9 mouse cellular contexts compared by ENCODE assay signal in genomic region chr2:120128611-120129051, GRCm38 (mm10). TPM values are rescaled to one million over a fixed set of nuclear protein-coding genes. Genes with fewer than 3 reads are reported as not detected.
DNase-seq lines count a peak whose midpoint lies in the region; ATAC-seq and TF ChIP-seq lines count a peak whose summit lies in the region.
"Had no signal": no experiment of that assay in that cellular context is flagged by ENCODE, and none has a peak within 500 bp of the region (broad histone marks: within the 10 kb centered on the region; RNA-seq: fewer than 3 reads in every experiment).

No protein-coding gene starts in this region.

- WGBS in kidney, postnatal 0 days, result 44% methylated on average over 1 of the region's 1 CpGs

- H3K4me1 ChIP-seq in embryonic fibroblast, embryonic 13.5 days (ENCODE audit: control insufficient read depth, insufficient read depth, low read length), result peaks cover 29% of the 10 kb centered on the region
- H3K4me1 ChIP-seq in kidney, postnatal 0 days (replicated peaks; ENCODE audit: insufficient read depth, low read length), result peaks cover 21% of the 10 kb centered on the region
- H3K4me1 ChIP-seq: hindbrain, embryonic 15.5 days had no signal

- 0 out of 2 replicates have a peak overlapping the region, but pooled peaks have one; percentile 14 for H3K9ac ChIP-seq in kidney, postnatal 0 days (ENCODE audit: low read depth, low read length)
- H3K9ac ChIP-seq: hindbrain, embryonic 15.5 days had no signal

- TF ChIP-seq CTCF in gastrocnemius, adult 2 months (IDR thresholded peaks at IDR 0.05), result no peak
- TF ChIP-seq CTCF in embryonic fibroblast, embryonic 13.5 days (IDR thresholded peaks at IDR 0.05; ENCODE audit: borderline replicate concordance, insufficient read depth, low read length), result no peak
- no peak for TF ChIP-seq CTCF in kidney, postnatal 0 days (IDR thresholded peaks at IDR 0.05; ENCODE audit: low read depth)

- H3K27ac ChIP-seq in gastrocnemius, adult 2 months, result peak overlapping the region; percentile 81
- peak overlapping the region; percentile 86 for H3K27ac ChIP-seq in embryonic fibroblast, embryonic 13.5 days (ENCODE audit: insufficient read depth, low read length)
- H3K27ac ChIP-seq in kidney, postnatal 0 days, result peak overlapping the region; percentile 74
- H3K27ac ChIP-seq: hindbrain, embryonic 15.5 days had no signal

- no peak for TF ChIP-seq POLR2A in embryonic fibroblast, embryonic 13.5 days (IDR thresholded peaks at IDR 0.05; ENCODE audit: low read depth, low read length)

- no peak overlapping the region for H3K4me3 ChIP-seq in gastrocnemius, adult 2 months
- no peak overlapping the region for H3K4me3 ChIP-seq in embryonic fibroblast, embryonic 13.5 days (ENCODE audit: insufficient read depth, low read length)
- H3K4me3 ChIP-seq in kidney, postnatal 0 days (replicated peaks; ENCODE audit: low read depth, low read length), result no peak overlapping the region
- H3K4me3 ChIP-seq: hindbrain, embryonic 15.5 days had no signal

- no peak overlapping the region for H3K4me2 ChIP-seq in kidney, postnatal 0 days (ENCODE audit: low read length)
- H3K4me2 ChIP-seq: hindbrain, embryonic 15.5 days had no signal

- intact Hi-C loops in gastrocnemius, adult 2 months (cut with DNase I), result no loop called here

- H3K36me3 ChIP-seq in kidney, postnatal 0 days (ENCODE audit: insufficient read depth, low read length), result no peaks in the 10 kb centered on the region
- H3K36me3 ChIP-seq: hindbrain, embryonic 15.5 days had no signal

- no peaks in the 10 kb centered on the region for H3K27me3 ChIP-seq in kidney, postnatal 0 days (ENCODE audit: insufficient read depth, low read length)
- H3K27me3 ChIP-seq: hindbrain, embryonic 15.5 days had no signal

- no peaks in the 10 kb centered on the region for H3K9me3 ChIP-seq in kidney, postnatal 0 days (replicated peaks; ENCODE audit: low read length)
- H3K9me3 ChIP-seq: hindbrain, embryonic 15.5 days had no signal

- no peak for ATAC-seq in kidney, postnatal 0 days (replicated peaks; ENCODE audit: low FRiP score, low read depth)

- no peak for DNase-seq in gastrocnemius, adult 2 months
- DNase-seq in gastrocnemius, postnatal 4 days (ENCODE audit: low spot score in 2 of 2), result no peak
- peak; percentile 76 for DNase-seq in kidney, postnatal 0 days (ENCODE audit: low spot score)
- DNase-seq in mesoderm, embryonic 11.5 days (ENCODE audit: low read depth, low spot score), result peak; percentile 25
- no peak for DNase-seq in c-Kit-positive CD71-positive TER-119-positive erythroid progenitor cells, embryonic 14.5 days (ENCODE audit: low spot score)
- DNase-seq in right cerebral cortex, postnatal 36 days (ENCODE audit: low spot score in 2 of 2), result no peak
- no peak for DNase-seq in cerebellum, postnatal 10 days

RNA-seq across cellular contexts. Expression of gene Ehd4, which starts 25.8 kb away (rescaled TPM):
- 10 to 100 TPM; 19.5 to 31.7 TPM for total RNA-seq in gastrocnemius, adult 2 months (2021)
- total RNA-seq in gastrocnemius, postnatal 4 days (2021), result 100 to 1,000 TPM; 166 to 179 TPM
- 19.5 and 22.9 TPM in 2 replicates for polyA plus RNA-seq in embryonic fibroblast, embryonic 13.5 days (2011; ENCODE audit: insufficient read length, low read depth, missing spikeins)
- polyA plus RNA-seq in kidney, postnatal 0 days (2015; fragmentation: Nextera tagmentation; extraction: Ambion mirVana), result 67.6 and 79.3 TPM in 2 replicates

Comparison
In these comparisons a context has a peak if more than half of its experiments do, and no peak if none do; other contexts are left out.
1. RNA of gene Ehd4, which starts 25.8 kb away (total RNA-seq): 166 to 179 TPM in gastrocnemius, postnatal 4 days; 19.5 to 31.7 TPM in gastrocnemius, adult 2 months; every median in the first group is over 4 times any median in the second.
2. DNase-seq: peak in kidney, postnatal 0 days (single experiment) and mesoderm, embryonic 11.5 days (single experiment); none in gastrocnemius, adult 2 months (single experiment), gastrocnemius, postnatal 4 days (0 of 2), c-Kit-positive CD71-positive TER-119-positive erythroid progenitor cells, embryonic 14.5 days (single experiment), right cerebral cortex, postnatal 36 days (0 of 2) and cerebellum, postnatal 10 days (0 of 2).
3. Peak in every context shown above with its lines, with median percentiles within 50 percentile points of each other: H3K27ac ChIP-seq.